Mouse (Mus musculus): ENCODE measurements around the gene Lrp6. TPM values are rescaled to one million over a fixed set of nuclear protein-coding genes. Genes with fewer than 3 reads are reported as not detected.

Gene Lrp6
- polyA plus RNA-seq, 1 experiment from 2014 or later = 49.7 TPM

- Histone ChIP-seq H3K36me3 (ENCODE audit: control insufficient read depth, insufficient read depth, low read length) (peaks cover 41% of the 10 kb centered on the region), H3K27ac (ENCODE audit: low read depth, low read length) (no peak overlapping the region), H3K4me1 (ENCODE audit: control insufficient read depth, insufficient read depth, low read length) (no peaks in the 10 kb centered on the region), H3K9ac (ENCODE audit: low read depth, low read length) (no peak overlapping the region), H3K9me3 (ENCODE audit: control insufficient read depth, low read length) (no peaks in the 10 kb centered on the region), H3K4me2 (replicated peaks; ENCODE audit: low read depth, low read length) (no peak overlapping the region), H3K27me3 (ENCODE audit: control insufficient read depth, insufficient read depth, low read length) (no peaks in the 10 kb centered on the region), H3K4me3 (ENCODE audit: low read length) (no peak overlapping the region)
- WGBS = 83% methylated on average over 7 of the region's 7 CpGs
- ATAC-seq (ENCODE audit: low FRiP score, low TSS enrichment) = no peak
Measured at GRCm38 (mm10) chr6:134473143-134473561, 93.6 kb downstream of the Lrp6 start.

- Histone ChIP-seq H3K4me2 (replicated peaks; ENCODE audit: low read depth, low read length) (no peak overlapping the region), H3K9ac (ENCODE audit: low read depth, low read length) (no peak overlapping the region), H3K27me3 (ENCODE audit: control insufficient read depth, insufficient read depth, low read length) (no peaks in the 10 kb centered on the region), H3K27ac (ENCODE audit: low read depth, low read length) (no peak overlapping the region), H3K36me3 (ENCODE audit: control insufficient read depth, insufficient read depth, low read length) (peaks cover 49% of the 10 kb centered on the region), H3K4me3 (ENCODE audit: low read length) (no peak overlapping the region), H3K4me1 (ENCODE audit: control insufficient read depth, insufficient read depth, low read length) (no peaks in the 10 kb centered on the region), H3K9me3 (ENCODE audit: control insufficient read depth, low read length) (no peaks in the 10 kb centered on the region)
- no peak for ATAC-seq (ENCODE audit: low FRiP score, low TSS enrichment)
- 86% methylated on average over 14 of the region's 14 CpGs for WGBS
Measured at GRCm38 (mm10) chr6:134470857-134471256, 95.9 kb downstream of the Lrp6 start.

GRCm38 (mm10) chr6:134469297-134469696 is 97.5 kb downstream of the Lrp6 start:
- no peak for ATAC-seq (ENCODE audit: low FRiP score, low TSS enrichment)
- H3K36me3 ChIP-seq (ENCODE audit: control insufficient read depth, insufficient read depth, low read length) = peaks cover 57% of the 10 kb centered on the region
- 85% methylated on average over 2 of the region's 2 CpGs for WGBS

GRCm38 (mm10) chr6:134466671-134467229 is 100.0 kb downstream of the Lrp6 start:
- 67% methylated on average over 10 of the region's 10 CpGs for WGBS
- no peaks in the 10 kb centered on the region for H3K4me1 ChIP-seq (ENCODE audit: control insufficient read depth, insufficient read depth, low read length)
- H3K4me3 ChIP-seq (ENCODE audit: low read length) = no peak overlapping the region
- H3K27ac ChIP-seq (ENCODE audit: low read depth, low read length) = no peak overlapping the region
- no peak overlapping the region for H3K4me2 ChIP-seq (replicated peaks; ENCODE audit: low read depth, low read length)
- no peaks in the 10 kb centered on the region for H3K9me3 ChIP-seq (ENCODE audit: control insufficient read depth, low read length)
- peaks cover 76% of the 10 kb centered on the region for H3K36me3 ChIP-seq (ENCODE audit: control insufficient read depth, insufficient read depth, low read length)
- no peaks in the 10 kb centered on the region for H3K27me3 ChIP-seq (ENCODE audit: control insufficient read depth, insufficient read depth, low read length)
- no peak overlapping the region for H3K9ac ChIP-seq (ENCODE audit: low read depth, low read length)
- ATAC-seq (ENCODE audit: low FRiP score, low TSS enrichment) = no peak

More at GRCm38 (mm10) chr6:134469297-134469696, 97.5 kb downstream of the Lrp6 start:
- Histone ChIP-seq H3K9ac (ENCODE audit: low read depth, low read length) (no peak overlapping the region), H3K4me2 (replicated peaks; ENCODE audit: low read depth, low read length) (no peak overlapping the region), H3K4me1 (ENCODE audit: control insufficient read depth, insufficient read depth, low read length) (no peaks in the 10 kb centered on the region), H3K27me3 (ENCODE audit: control insufficient read depth, insufficient read depth, low read length) (no peaks in the 10 kb centered on the region), H3K9me3 (ENCODE audit: control insufficient read depth, low read length) (no peaks in the 10 kb centered on the region), H3K4me3 (ENCODE audit: low read length) (no peak overlapping the region), H3K27ac (ENCODE audit: low read depth, low read length) (no peak overlapping the region)

GRCm38 (mm10) chr6:134461175-134461574 is 105.6 kb downstream of the Lrp6 start:
- 93% methylated on average over 6 of the region's 6 CpGs for WGBS
- H3K27me3 ChIP-seq (ENCODE audit: control insufficient read depth, insufficient read depth, low read length) = no peaks in the 10 kb centered on the region
- H3K9ac ChIP-seq (ENCODE audit: low read depth, low read length) = no peak overlapping the region
- H3K4me3 ChIP-seq (ENCODE audit: low read length) = no peak overlapping the region
- ATAC-seq (ENCODE audit: low FRiP score, low TSS enrichment) = no peak
- H3K4me2 ChIP-seq (replicated peaks; ENCODE audit: low read depth, low read length) = no peak overlapping the region
- H3K9me3 ChIP-seq (ENCODE audit: control insufficient read depth, low read length) = no peaks in the 10 kb centered on the region
- H3K36me3 ChIP-seq (ENCODE audit: control insufficient read depth, insufficient read depth, low read length) = peaks cover 86% of the 10 kb centered on the region
- H3K4me1 ChIP-seq (ENCODE audit: control insufficient read depth, insufficient read depth, low read length) = no peaks in the 10 kb centered on the region
- H3K27ac ChIP-seq (ENCODE audit: low read depth, low read length) = no peak overlapping the region

- Histone ChIP-seq H3K27ac (ENCODE audit: low read depth, low read length) (no peak overlapping the region), H3K36me3 (ENCODE audit: control insufficient read depth, insufficient read depth, low read length) (peaks cover 87% of the 10 kb centered on the region), H3K9ac (ENCODE audit: low read depth, low read length) (no peak overlapping the region), H3K9me3 (ENCODE audit: control insufficient read depth, low read length) (no peaks in the 10 kb centered on the region), H3K4me3 (ENCODE audit: low read length) (no peak overlapping the region), H3K4me2 (replicated peaks; ENCODE audit: low read depth, low read length) (no peak overlapping the region), H3K4me1 (ENCODE audit: control insufficient read depth, insufficient read depth, low read length) (no peaks in the 10 kb centered on the region), H3K27me3 (ENCODE audit: control insufficient read depth, insufficient read depth, low read length) (no peaks in the 10 kb centered on the region)
- ATAC-seq (ENCODE audit: low FRiP score, low TSS enrichment) = no peak
- WGBS = 88% methylated on average over 1 of the region's 1 CpGs
Measured at GRCm38 (mm10) chr6:134458376-134458775, 108.4 kb downstream of the Lrp6 start.

GRCm38 (mm10) chr6:134454093-134454492 is 112.7 kb downstream of the Lrp6 start:
- no peaks in the 10 kb centered on the region for H3K9me3 ChIP-seq (ENCODE audit: control insufficient read depth, low read length)
- H3K36me3 ChIP-seq (ENCODE audit: control insufficient read depth, insufficient read depth, low read length) = peaks cover 87% of the 10 kb centered on the region
- no peak for ATAC-seq (ENCODE audit: low FRiP score, low TSS enrichment)
- no peak overlapping the region for H3K9ac ChIP-seq (ENCODE audit: low read depth, low read length)
- WGBS = 94% methylated on average over 1 of the region's 1 CpGs
- peaks cover 6% of the 10 kb centered on the region; the same call in 1 of the 2 replicates for H3K4me1 ChIP-seq (ENCODE audit: control insufficient read depth, insufficient read depth, low read length)
- no peak overlapping the region for H3K4me3 ChIP-seq (ENCODE audit: low read length)
- no peaks in the 10 kb centered on the region for H3K27me3 ChIP-seq (ENCODE audit: control insufficient read depth, insufficient read depth, low read length)
- no peak overlapping the region for H3K4me2 ChIP-seq (replicated peaks; ENCODE audit: low read depth, low read length)
- no peak overlapping the region for H3K27ac ChIP-seq (ENCODE audit: low read depth, low read length)

- Histone ChIP-seq H3K9me3 (ENCODE audit: control insufficient read depth, low read length) (no peaks in the 10 kb centered on the region), H3K4me2 (replicated peaks; ENCODE audit: low read depth, low read length) (no peak overlapping the region), H3K4me1 (ENCODE audit: control insufficient read depth, insufficient read depth, low read length) (peaks cover 6% of the 10 kb centered on the region; the same call in 1 of the 2 replicates), H3K27ac (ENCODE audit: low read depth, low read length) (no peak overlapping the region; the same call in 1 of the 2 replicates), H3K4me3 (ENCODE audit: low read length) (no peak overlapping the region), H3K36me3 (ENCODE audit: control insufficient read depth, insufficient read depth, low read length) (peaks cover 62% of the 10 kb centered on the region), H3K27me3 (ENCODE audit: control insufficient read depth, insufficient read depth, low read length) (no peaks in the 10 kb centered on the region), H3K9ac (ENCODE audit: low read depth, low read length) (no peak overlapping the region)
- 31% methylated on average over 14 of the region's 14 CpGs for WGBS
- ATAC-seq (ENCODE audit: low FRiP score, low TSS enrichment) = peak; percentile 93
Measured at GRCm38 (mm10) chr6:134450661-134451119, 116.1 kb downstream of the Lrp6 start.

- no peak overlapping the region for H3K9ac ChIP-seq (ENCODE audit: low read depth, low read length)
- no peaks in the 10 kb centered on the region for H3K27me3 ChIP-seq (ENCODE audit: control insufficient read depth, insufficient read depth, low read length)
- peaks cover 6% of the 10 kb centered on the region; the same call in 1 of the 2 replicates for H3K4me1 ChIP-seq (ENCODE audit: control insufficient read depth, insufficient read depth, low read length)
- ATAC-seq (ENCODE audit: low FRiP score, low TSS enrichment) = no peak
- H3K9me3 ChIP-seq (ENCODE audit: control insufficient read depth, low read length) = no peaks in the 10 kb centered on the region
- H3K4me3 ChIP-seq (ENCODE audit: low read length) = no peak overlapping the region
- WGBS = 47% methylated on average over 11 of the region's 11 CpGs
- H3K27ac ChIP-seq (ENCODE audit: low read depth, low read length) = no peak overlapping the region
- no peak overlapping the region for H3K4me2 ChIP-seq (replicated peaks; ENCODE audit: low read depth, low read length)
- peaks cover 56% of the 10 kb centered on the region for H3K36me3 ChIP-seq (ENCODE audit: control insufficient read depth, insufficient read depth, low read length)
Measured at GRCm38 (mm10) chr6:134449958-134450357, 116.8 kb downstream of the Lrp6 start.
